Mouse (Mus musculus) kidney, postnatal 4 days (tissue): ENCODE results near the gene Sstr2.

Source experiments
- DNase-seq, 2 experiments: peaks; one replicate each; pipeline ENCODE4 v3.0.0; 2021; ENCODE audit warnings: mixed read lengths in 2 of 2

The Sstr2 gene

GRCm38 (mm10) chr11:113621001-113621400 lies 1.9 kb downstream of the Sstr2 start:
- DNase-seq = no peak

GRCm38 (mm10) chr11:113622028-113622427 lies 2.9 kb downstream of the Sstr2 start:
- no peak for DNase-seq

- no peak for DNase-seq
Observed at GRCm38 (mm10) chr11:113625437-113625836, 6.3 kb downstream of the Sstr2 start.

- peak in 1 of 2 experiments; percentile 41 for DNase-seq
Observed at GRCm38 (mm10) chr11:113627785-113628184, 8.6 kb downstream of the Sstr2 start.

- DNase-seq = no peak
Observed at GRCm38 (mm10) chr11:113630642-113631041, 11.5 kb downstream of the Sstr2 start.

DNA sequence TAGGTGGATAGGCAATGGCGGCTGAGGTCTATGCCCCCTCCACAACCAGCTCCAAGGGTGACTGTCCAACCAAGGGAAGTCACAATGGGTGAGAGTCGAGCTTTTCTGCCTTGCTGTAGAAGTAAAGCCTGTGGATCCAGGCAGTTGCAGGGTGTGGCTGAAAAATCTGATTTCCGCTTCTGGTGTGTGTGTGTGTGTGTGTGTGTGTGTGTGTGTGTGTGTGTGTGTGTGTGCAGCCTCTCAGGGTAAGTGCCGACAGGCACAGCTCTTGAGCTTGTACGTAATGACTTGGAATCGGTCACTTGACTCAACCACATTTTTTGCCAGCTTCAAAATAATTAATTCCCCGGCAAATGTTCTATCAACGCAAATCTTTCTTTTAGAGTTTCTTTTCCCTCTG lies 12.2 kb downstream of the Sstr2 start:
- no peak for DNase-seq

DNA sequence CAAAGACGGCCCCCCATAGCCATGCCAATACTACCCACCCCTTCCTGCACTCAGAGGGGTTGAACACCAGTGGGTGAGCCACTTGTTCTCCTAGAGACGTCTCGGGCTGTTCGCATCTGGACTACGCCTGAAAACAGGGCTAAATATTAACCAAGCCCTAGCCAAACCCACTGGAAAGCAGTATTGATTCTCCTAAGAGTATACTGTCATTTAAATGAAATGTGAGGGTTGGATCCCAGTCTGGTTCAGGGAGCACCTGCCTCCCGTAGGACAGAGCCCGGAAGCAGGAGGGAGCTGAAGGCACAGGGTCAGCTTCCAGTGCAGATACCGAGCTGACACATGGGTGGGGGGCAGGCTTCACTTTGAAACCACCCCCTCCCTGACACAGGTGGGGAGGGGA lies 12.7 kb downstream of the Sstr2 start:
- no peak for DNase-seq

- no peak for DNase-seq
Observed at GRCm38 (mm10) chr11:113632303-113632702, 13.2 kb downstream of the Sstr2 start.

- DNase-seq = no peak
Observed at GRCm38 (mm10) chr11:113633398-113633797, 14.3 kb downstream of the Sstr2 start.

- DNase-seq = no peak
Observed at GRCm38 (mm10) chr11:113634699-113635121, 15.6 kb downstream of the Sstr2 start.

DNA sequence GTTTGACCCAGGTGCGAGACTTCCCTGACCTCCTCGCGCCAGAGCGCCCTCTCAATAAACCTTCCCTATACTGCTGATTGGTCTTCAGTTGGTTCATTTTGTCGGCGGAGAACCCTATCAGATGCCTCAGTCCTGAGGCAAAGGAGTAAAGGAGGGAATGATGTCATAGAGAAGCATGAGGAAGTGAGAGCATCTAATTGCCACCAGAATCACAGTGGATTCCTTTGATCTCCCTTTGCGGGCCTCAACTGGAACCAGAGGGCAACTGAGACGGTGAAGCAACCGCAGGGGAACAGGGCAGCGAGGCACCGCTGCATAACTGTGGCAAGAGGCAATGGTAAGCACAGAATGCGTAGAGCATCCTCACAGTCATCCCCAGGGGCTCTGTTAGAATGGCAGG lies 19.5 kb downstream of the Sstr2 start:
- no peak for DNase-seq

DNA sequence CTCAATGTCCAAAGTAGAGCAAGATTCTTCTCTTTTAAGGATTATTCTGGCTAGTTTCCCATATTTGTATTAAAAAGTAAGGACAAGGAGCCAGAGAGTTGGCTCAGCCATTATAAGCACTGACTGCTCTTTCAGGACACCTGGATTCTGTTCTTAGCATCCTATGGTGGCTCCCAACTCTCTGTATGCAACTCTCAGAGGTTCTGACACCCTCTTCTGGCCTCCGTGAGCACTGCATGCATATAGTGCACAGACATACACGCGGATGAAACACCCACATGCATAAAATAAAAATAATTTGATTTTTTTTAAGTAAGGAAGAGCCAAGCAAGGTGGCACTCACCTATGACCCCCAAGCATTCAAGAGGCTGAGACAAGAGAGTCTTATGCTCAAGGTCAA lies 26.0 kb downstream of the Sstr2 start:
- DNase-seq = no peak

- DNase-seq = peak; percentile 91 to 92
Observed at GRCm38 (mm10) chr11:113648152-113648551, 29.0 kb downstream of the Sstr2 start.

DNA sequence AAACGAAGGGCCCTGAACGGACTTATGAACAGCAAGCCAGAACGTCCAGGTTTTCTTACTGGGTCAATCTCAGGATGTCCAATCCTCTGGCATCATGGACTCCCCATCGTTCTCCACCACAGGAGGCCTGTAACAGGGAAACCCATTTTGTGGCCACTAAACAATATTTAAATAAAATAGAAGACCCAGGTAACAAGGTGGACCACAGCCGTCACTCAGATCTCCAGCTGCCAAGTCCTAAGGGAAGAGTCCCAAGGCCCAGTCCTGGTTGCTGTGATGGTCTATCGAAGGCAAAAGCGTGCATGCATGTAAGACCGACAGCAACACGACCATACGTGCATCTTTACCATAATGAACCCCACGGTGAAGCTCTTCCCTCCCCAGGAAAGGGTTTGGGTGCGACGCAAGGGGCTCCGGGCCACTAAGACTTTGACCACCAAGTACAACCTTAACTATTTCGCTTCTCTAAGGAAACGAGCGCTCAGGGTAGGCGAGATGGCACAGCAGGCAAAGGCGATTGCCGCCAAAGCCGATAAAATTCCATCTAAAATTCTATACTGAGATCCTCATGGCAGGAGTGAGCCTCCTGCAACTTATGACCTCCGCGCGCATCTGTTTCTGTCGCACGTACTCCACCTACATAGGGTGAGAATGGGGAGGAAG lies 29.7 kb downstream of the Sstr2 start, which contains the start of gene Cog1:
Gene Cog1, plus strand, starts transcription at position 480 of the 663 bp plus-strand sequence.
- peak; percentile 8 to 22 for DNase-seq

- DNase-seq = peak; percentile 83 to 90
Observed at GRCm38 (mm10) chr11:113649353-113650210, 30.4 kb downstream of the Sstr2 start, which contains the start of gene Slc39a11. Slc39a11 (minus strand) TSS chr11:113650079.

GRCm38 (mm10) chr11:113651206-113651906 lies 32.2 kb downstream of the Sstr2 start:
- DNase-seq = no peak

DNA sequence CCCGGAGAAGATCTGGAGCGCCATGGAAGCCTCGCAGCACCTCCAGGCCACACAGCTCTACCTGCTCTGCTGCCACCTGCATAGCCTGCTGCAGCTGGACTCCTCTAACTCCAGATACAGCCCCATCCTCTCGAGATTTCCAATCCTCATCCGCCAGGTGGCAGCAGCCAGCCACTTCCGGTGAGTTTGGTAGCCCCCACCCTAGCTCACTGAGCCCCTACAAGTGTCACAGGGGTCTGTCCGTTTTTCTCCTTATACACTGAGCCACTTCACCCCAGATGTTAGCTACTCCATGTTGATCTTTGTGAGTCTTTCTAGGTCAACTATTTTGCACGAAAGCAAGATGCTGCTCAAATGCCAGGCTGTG lies 32.7 kb downstream of the Sstr2 start:
- peak; percentile 81 to 83 for DNase-seq

DNA sequence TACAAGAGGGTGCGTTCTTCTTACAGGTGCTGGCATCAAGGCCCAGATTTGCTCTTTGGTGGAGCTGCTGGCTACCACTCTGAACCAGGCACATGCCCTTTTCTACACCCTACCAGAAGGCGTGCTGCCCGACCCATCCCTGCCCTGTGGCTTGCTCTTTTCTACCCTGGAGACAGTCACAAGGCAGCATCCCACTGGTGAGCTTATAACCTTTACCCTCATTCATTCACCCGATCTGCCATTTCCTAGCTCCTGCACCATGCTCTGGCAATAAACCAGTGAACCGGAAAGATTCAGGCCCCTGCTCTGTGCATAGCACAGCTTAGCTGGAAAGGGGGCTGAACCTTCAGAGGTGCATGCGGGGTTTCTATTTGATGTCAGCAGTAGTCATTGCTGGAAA lies 33.4 kb downstream of the Sstr2 start:
- peak; percentile 22 to 29 for DNase-seq

GRCm38 (mm10) chr11:113654105-113654504 lies 35.0 kb downstream of the Sstr2 start:
- no peak for DNase-seq

DNA sequence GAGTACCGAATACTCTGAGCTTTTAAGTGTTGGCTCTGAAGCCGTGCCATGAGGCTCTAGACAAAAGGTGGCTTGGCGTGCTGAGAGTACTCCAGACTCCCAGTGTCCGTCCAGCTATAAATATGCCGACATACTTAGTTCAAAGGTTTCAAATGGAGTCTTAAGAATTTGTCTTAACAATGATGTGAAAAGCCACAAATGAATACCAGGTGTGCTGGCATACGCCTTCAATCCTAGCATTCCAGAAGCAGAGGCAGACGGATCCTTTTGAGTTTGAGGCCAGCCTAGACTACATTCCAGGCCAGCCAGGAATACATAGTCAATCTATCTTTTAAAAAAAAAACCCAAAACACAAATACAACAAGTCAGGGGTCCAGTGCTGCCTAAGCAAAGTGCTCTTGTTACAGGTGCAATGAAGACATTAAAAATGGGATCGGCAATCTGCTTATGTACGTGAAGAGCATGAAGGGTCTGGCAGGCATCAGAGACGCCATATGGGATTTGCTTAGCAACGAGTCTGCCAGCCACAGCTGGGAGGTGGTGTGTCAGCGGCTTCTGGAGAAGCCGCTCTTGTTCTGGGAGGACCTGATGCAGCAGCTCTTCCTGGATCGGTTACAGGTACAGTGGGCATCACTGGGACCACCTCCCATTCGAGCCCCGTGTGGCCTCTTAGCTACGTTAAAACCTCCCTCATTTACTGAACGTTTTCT lies 35.6 kb downstream of the Sstr2 start:
- no peak for DNase-seq

DNA sequence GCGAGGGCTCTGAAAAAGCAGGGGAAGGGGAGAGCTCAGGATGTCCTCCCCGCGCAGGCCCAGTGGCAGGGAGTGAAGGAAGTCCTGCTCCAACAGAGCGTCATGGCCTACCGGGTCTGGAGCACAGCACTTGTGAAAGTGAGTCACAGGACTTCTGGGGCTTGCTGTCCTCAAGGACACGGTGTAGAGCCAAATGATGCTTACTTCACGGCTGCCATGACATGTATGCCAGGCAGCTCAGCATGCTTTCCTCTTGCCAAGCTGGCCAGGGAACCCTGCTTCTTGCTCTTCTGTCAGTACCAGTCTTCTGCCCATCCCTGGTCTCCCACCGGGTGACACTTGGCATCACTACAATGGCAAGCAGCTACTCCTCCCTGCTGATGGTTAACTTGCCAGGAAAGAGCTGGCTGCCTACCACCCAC lies 37.4 kb downstream of the Sstr2 start:
- DNase-seq = no peak

GRCm38 (mm10) chr11:113657221-113657620 lies 38.1 kb downstream of the Sstr2 start:
- DNase-seq = no peak

DNA sequence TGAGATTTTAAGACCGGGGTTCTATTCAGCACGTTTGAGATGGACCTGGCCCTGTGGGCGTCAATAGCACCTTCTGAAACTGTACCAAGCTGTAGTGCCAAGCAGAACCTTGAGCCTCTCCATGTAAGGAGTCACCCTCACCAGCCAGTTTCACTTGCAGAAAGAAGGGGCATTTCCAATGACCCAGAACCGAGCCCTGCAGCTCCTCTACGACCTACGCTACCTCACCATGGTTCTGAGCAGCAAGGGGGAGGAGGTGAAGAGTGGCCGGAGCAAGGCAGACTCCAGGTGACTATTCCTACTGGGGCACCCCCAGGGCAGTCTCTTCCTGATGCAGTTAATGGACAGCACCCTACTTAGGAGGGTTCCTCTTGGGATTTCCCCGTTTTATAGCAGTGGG lies 39.2 kb downstream of the Sstr2 start:
- DNase-seq = peak; percentile 14 to 37
